Mouse (Mus musculus): ENCODE data around the gene Rbl2. TPM values are rescaled to one million over a fixed set of nuclear protein-coding genes. Genes with fewer than 3 reads are reported as not detected.
A peak's percentile ranks its signal among the peaks of the same experiment; 100 is the strongest.

The Rbl2 gene
- polyA plus RNA-seq, 1 experiment from 2014 or later: 20.0 TPM

GRCm38 (mm10) chr8:91170914-91171313 lies 101.1 kb downstream of the Rbl2 start:
- Histone ChIP-seq H3K9me3 (ENCODE audit: control insufficient read depth, low read length) (no peaks in the 10 kb centered on the region), H3K27me3 (replicated peaks; ENCODE audit: control insufficient read depth, insufficient read depth, low read length) (no peaks in the 10 kb centered on the region), H3K4me2 (ENCODE audit: low read length) (peak overlapping the region; percentile 53), H3K9ac (ENCODE audit: low read depth, low read length) (peak overlapping the region; percentile 22; the same call in 1 of the 2 replicates), H3K27ac (ENCODE audit: low read depth, low read length) (no peak overlapping the region), H3K36me3 (ENCODE audit: control insufficient read depth, insufficient read depth, low read length) (no peaks in the 10 kb centered on the region), H3K4me3 (ENCODE audit: low read length) (peak overlapping the region; percentile 24), H3K4me1 (ENCODE audit: control insufficient read depth, insufficient read depth, low read depth, low read length) (peaks cover 5% of the 10 kb centered on the region)
- 14% methylated on average over 14 of the region's 14 CpGs for WGBS
- peak; percentile 37 for ATAC-seq

GRCm38 (mm10) chr8:91171605-91172004 lies 101.7 kb downstream of the Rbl2 start:
- Histone ChIP-seq H3K4me2 (ENCODE audit: low read length) (peak overlapping the region; percentile 22; the same call in 1 of the 2 replicates), H3K36me3 (ENCODE audit: control insufficient read depth, insufficient read depth, low read length) (no peaks in the 10 kb centered on the region), H3K27ac (ENCODE audit: low read depth, low read length) (no peak overlapping the region), H3K27me3 (replicated peaks; ENCODE audit: control insufficient read depth, insufficient read depth, low read length) (no peaks in the 10 kb centered on the region), H3K4me1 (ENCODE audit: control insufficient read depth, insufficient read depth, low read depth, low read length) (peaks cover 5% of the 10 kb centered on the region), H3K4me3 (ENCODE audit: low read length) (no peak overlapping the region), H3K9me3 (ENCODE audit: control insufficient read depth, low read length) (no peaks in the 10 kb centered on the region), H3K9ac (ENCODE audit: low read depth, low read length) (no peak overlapping the region)
- 20% methylated on average over 13 of the region's 13 CpGs for WGBS
- ATAC-seq: no peak

Other genes starting within 250 kb of the Rbl2 start
- gene Chd9, start 241.7 kb upstream of the Rbl2 start, polyA plus RNA-seq (2015; fragmentation: Nextera tagmentation; extraction: Ambion mirVana): 97.1 and 101 TPM in 2 replicates
- 135 and 140 TPM in 2 replicates for gene Aktip, start 129.9 kb downstream of the Rbl2 start, polyA plus RNA-seq (2015; fragmentation: Nextera tagmentation; extraction: Ambion mirVana)
- 10.0 and 10.6 TPM in 2 replicates for gene Rpgrip1l, start 243.2 kb downstream of the Rbl2 start, polyA plus RNA-seq (2015; fragmentation: Nextera tagmentation; extraction: Ambion mirVana)
- gene Fto, start 243.5 kb downstream of the Rbl2 start, polyA plus RNA-seq (2015; fragmentation: Nextera tagmentation; extraction: Ambion mirVana): 151 and 169 TPM in 2 replicates